25 mouse cellular contexts compared by ENCODE assay signal in the genomic region with DNA sequence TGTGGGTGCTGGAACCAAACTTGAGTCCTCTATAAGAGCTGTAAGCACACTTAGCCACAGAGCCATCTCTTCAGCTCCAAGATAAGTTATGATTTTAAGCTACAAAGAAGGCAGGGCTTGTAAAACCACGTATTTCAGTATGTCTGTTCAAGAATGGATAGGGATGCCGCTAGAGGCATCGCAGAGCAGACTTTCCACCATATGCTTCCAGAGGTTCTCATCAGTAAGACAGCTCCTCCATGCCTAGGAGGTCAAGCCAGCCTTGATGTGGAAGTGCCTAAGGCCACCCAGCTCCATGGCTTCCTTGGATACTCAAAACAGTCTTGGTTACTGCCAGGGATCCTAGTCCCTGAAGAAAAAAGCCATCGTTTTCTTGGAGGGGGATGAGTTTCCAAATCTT.
"Had no signal": no experiment of that assay in that cellular context is flagged by ENCODE, and none has a peak within 500 bp of the region (broad histone marks: within the 10 kb centered on the region; RNA-seq: fewer than 3 reads in every experiment).

No protein-coding gene starts in this region.

- H3K27ac ChIP-seq: gastrocnemius, adult 2 months; hindbrain, embryonic 10.5 days; hindbrain, embryonic 12.5 days; hindbrain, embryonic 14.5 days; kidney, embryonic 15.5 days; kidney, postnatal 0 days; limb, embryonic 13.5 days; limb, embryonic 15.5 days; liver, embryonic 12.5 days; liver, embryonic 14.5 days had no signal

- H3K9me3 ChIP-seq: heart, embryonic 12.5 days; hindbrain, embryonic 10.5 days; hindbrain, embryonic 12.5 days; kidney, embryonic 15.5 days; limb, embryonic 13.5 days; limb, embryonic 15.5 days; liver, embryonic 12.5 days had no signal

- H3K4me2 ChIP-seq: heart, embryonic 12.5 days; hindbrain, embryonic 12.5 days; hindbrain, embryonic 14.5 days; kidney, embryonic 15.5 days; limb, embryonic 13.5 days; limb, embryonic 15.5 days; liver, embryonic 12.5 days had no signal

- H3K36me3 ChIP-seq: hindbrain, embryonic 10.5 days; hindbrain, embryonic 12.5 days; limb, embryonic 13.5 days; liver, embryonic 12.5 days had no signal

- ATAC-seq: hindbrain, embryonic 16.5 days; inflammation-experienced regulatory T-cells, adult 6 months; intestine, embryonic 16.5 days; liver, embryonic 12.5 days had no signal

- H3K4me3 ChIP-seq: gastrocnemius, adult 2 months; heart, embryonic 12.5 days; hindbrain, embryonic 10.5 days; hindbrain, embryonic 12.5 days; kidney, embryonic 15.5 days; limb, embryonic 13.5 days; limb, embryonic 15.5 days; liver, embryonic 12.5 days had no signal

- H3K4me1 ChIP-seq: heart, embryonic 12.5 days; hindbrain, embryonic 10.5 days; hindbrain, embryonic 12.5 days had no signal

- H3K27me3 ChIP-seq: heart, embryonic 12.5 days; hindbrain, embryonic 12.5 days; kidney, embryonic 15.5 days; limb, embryonic 13.5 days; limb, embryonic 15.5 days had no signal

- DNase-seq: gastrocnemius, adult 2 months; gastrocnemius, postnatal 10 days; gastrocnemius, postnatal 25 days; heart, adult 18-20 months; heart, postnatal 10 days; heart, postnatal 4 days; kidney, adult 2 months; kidney, adult 9 months; kidney, postnatal 14 days; kidney, postnatal 36 days; layer of hippocampus, postnatal 36 days; left cerebral cortex, postnatal 4 days had no signal

- H3K9ac ChIP-seq: heart, embryonic 12.5 days; hindbrain, embryonic 12.5 days; hindbrain, embryonic 14.5 days; kidney, embryonic 15.5 days; limb, embryonic 13.5 days; limb, embryonic 15.5 days; liver, embryonic 12.5 days; liver, embryonic 14.5 days had no signal
